Mouse (Mus musculus) heart, adult 2 months (tissue): ENCODE data around the gene Tmc4. TPM values are rescaled to one million over a fixed set of nuclear protein-coding genes. Genes with fewer than 3 reads are reported as not detected.
A peak's percentile ranks its signal among the peaks of the same experiment; 100 is the strongest.

Experiments used
- DNase-seq, 2 experiments: peaks; one replicate each; pipeline ENCODE4 v3.0.0; 2021
- H3K27ac ChIP-seq: fragments of 200-600 bp; 2 replicates; pipeline ENCODE4 v1.8.1; 2022
- H3K27me3 ChIP-seq: fragments of 200-500 bp; 2 replicates; pipeline ENCODE4 v1.6.1; 2012; ENCODE audit warnings: mild to moderate bottlenecking, low read length, inconsistent platforms, mixed read lengths; ENCODE audit not compliant: control insufficient read depth, insufficient read depth
- H3K36me3 ChIP-seq: fragments of 200-500 bp; 2 replicates; pipeline ENCODE4 v1.6.1; 2012; ENCODE audit warnings: low read length, inconsistent platforms; ENCODE audit not compliant: control insufficient read depth, insufficient read depth
- H3K4me1 ChIP-seq: fragments of 200-500 bp; 2 replicates; pipeline ENCODE4 v1.6.1; 2011; ENCODE audit warnings: low read length; ENCODE audit not compliant: control insufficient read depth, insufficient read depth
- H3K4me3 ChIP-seq: fragments of 200-600 bp; 2 replicates; pipeline ENCODE4 v1.8.1; 2022
- H3K79me2 ChIP-seq: fragments of 200-500 bp; replicated peaks from 2 replicates; pipeline ENCODE4 v1.6.1; 2012; ENCODE audit warnings: mild to moderate bottlenecking, inconsistent platforms, low read length, moderate library complexity, mixed read lengths; ENCODE audit not compliant: control insufficient read depth, insufficient read depth
- H3K9ac ChIP-seq: fragments of 200-500 bp; 2 replicates; pipeline ENCODE4 v1.6.1; 2012; ENCODE audit warnings: low read depth, mild to moderate bottlenecking, control low read depth, inconsistent platforms, low read length, mixed read lengths
- CTCF ChIP-seq: fragments of 200-600 bp; IDR thresholded peaks from 2 replicates; pipeline ENCODE4 v1.8.1; 2022; ENCODE audit warnings: antibody characterized with exemption, mild to moderate bottlenecking, moderate library complexity
- EP300 ChIP-seq: fragments of 200-500 bp; IDR thresholded peaks from 2 replicates; pipeline ENCODE4 v1.6.1; 2011; ENCODE audit warnings: low read depth, low read length, control low read depth; ENCODE audit not compliant: insufficient read depth
- POLR2A ChIP-seq: fragments of 200-500 bp; IDR thresholded peaks from 2 replicates; pipeline ENCODE4 v1.6.1; 2011; ENCODE audit warnings: mild to moderate bottlenecking, low read depth, low read length, control low read depth; ENCODE audit not compliant: insufficient read depth
- WGBS: fragments of 180-500 bp; shearing (Covaris S2); methylation state at CpG from one replicate; pipeline ENCODE4 v1.1.7; 2018; 5-methylcytosine and 5-hydroxymethylcytosine counted together
- intact Hi-C: fragments of 180-260 bp; cut with DNase I; formaldehyde crosslinking; loops from one replicate; pipeline ENCODE4 v1.15.1; 2025
- polyA plus RNA-seq: library from polyadenylated mRNA; depleted of rRNA; stranded (reverse); fragments of >200 nt; gene quantifications from 2 replicates; pipeline ENCODE4 v1.2.3, GENCODE M21; 2012
- total RNA-seq, 2 experiments: library from RNA; stranded (reverse); gene quantifications; 2 replicates each; pipeline ENCODE4 v1.2.3; 2021

Gene Tmc4
- total and polyA plus RNA-seq, 3 experiments: 1.4 to 4.9 (median 2.1) TPM

DNA sequence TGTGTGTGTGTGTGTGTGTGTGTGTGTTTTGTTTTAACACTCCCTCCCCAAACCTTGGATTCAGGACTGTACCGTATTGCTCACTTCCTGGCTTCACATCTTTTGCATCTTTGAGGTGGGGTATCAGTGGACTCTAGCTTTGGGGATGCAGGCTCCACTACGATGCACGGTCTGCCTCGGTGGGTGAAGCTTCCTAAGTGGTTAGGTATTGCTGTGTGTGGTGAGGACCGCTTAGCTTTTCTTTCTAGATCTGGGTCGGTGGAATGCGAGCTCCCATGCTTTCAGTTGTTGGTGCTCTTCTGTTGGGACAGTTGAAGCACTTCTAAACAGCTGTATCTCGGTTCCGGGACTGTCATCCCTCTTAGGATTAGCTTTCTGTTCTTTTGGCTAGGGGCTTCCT lies 31.2 kb downstream of the Tmc4 start:
- peaks cover 6% of the 10 kb centered on the region for H3K79me2 ChIP-seq
- peak overlapping the region; percentile 99 for H3K9ac ChIP-seq
- no peak overlapping the region; the same call in 1 of the 2 replicates for H3K27ac ChIP-seq
- H3K36me3 ChIP-seq: peaks cover 17% of the 10 kb centered on the region
- intact Hi-C loops: loop anchor here (5.0 kb wide), 1 partner anchor 46 kb away; the partner anchor contains the start of genes Mboat7 and Tsen34
- peaks cover 18% of the 10 kb centered on the region for H3K4me1 ChIP-seq
- WGBS: 3% methylated on average over 9 of the region's 9 CpGs
- no peaks in the 10 kb centered on the region for H3K27me3 ChIP-seq
- peak overlapping the region; percentile 79 for H3K4me3 ChIP-seq
- TF ChIP-seq POLR2A (no peak), EP300 (no peak), CTCF (no peak)
- no peak for DNase-seq

- WGBS: under 1% methylated on average over 56 of the region's 58 CpGs
- Histone ChIP-seq H3K4me1 (peaks cover 18% of the 10 kb centered on the region), H3K4me3 (peak overlapping the region; percentile 79)
Observed at GRCm38 (mm10) chr7:3645488-3646025, 31.8 kb downstream of the Tmc4 start.

DNA sequence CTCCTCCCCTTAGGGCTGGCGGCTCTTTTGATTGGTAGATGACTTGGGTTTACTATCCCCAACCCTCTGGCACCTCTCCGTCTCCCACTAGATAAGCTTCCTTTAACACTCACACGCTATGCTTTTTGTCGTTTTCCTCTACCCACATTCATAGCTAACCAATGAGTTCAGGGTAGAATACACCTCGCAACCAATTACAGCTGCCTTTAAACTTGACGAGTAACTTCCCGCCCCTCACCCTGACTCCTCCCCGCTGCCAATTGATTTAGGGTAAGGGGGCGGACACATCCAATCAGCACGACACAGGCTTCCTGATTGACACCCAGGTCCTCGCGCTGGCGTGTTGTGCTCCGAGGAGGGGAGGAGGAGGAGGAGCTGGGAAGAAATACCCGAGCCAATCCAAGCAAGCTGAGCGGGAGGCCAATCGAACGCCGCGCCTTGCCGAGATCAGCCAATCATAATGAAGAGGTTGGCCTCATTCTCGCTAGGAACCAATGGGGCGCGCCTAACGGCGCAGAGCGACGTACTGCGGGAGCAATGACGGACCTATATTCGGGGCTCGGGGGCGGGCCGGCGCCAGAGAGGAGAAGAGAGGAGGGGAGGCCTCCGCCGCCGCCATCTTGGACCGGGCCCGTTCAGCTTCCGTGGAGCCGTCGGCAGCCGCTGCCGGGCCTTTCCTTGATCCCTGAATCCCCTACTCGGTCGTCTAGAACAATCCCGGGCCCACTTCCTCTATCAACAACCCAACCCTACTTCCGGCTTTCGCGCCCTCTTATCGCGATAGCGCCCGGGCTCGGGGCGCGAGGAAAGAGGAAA lies 32.5 kb downstream of the Tmc4 start, which contains the start of gene Cnot3:
Gene Cnot3 (plus strand): TSS at position 597 of the 816 bp plus-strand sequence.
- under 1% methylated on average over 57 of the region's 58 CpGs for WGBS
- Histone ChIP-seq H3K36me3 (peaks cover 17% of the 10 kb centered on the region), H3K27ac (peak within 1 kb of the TSS; percentile 93), H3K9ac (peak within 1 kb of the TSS; percentile 99), H3K4me1 (peaks cover 18% of the 10 kb centered on the region), H3K79me2 (peaks cover 6% of the 10 kb centered on the region), H3K4me3 (peak within 1 kb of the TSS; percentile 79), H3K27me3 (no peaks in the 10 kb centered on the region)
- TF ChIP-seq POLR2A (peak; percentile 81), EP300 (no peak), CTCF (no peak)
- intact Hi-C loops: loop anchor here (1.0 to 5.0 kb wide), 2 partner anchors 19 to 47 kb away; partner anchors contain the start of genes Mboat7 and Tsen34
- peak; percentile 94 to 99 for DNase-seq

More at GRCm38 (mm10) chr7:3645488-3646025, 31.8 kb downstream of the Tmc4 start:
- Histone ChIP-seq H3K27ac (peak overlapping the region; percentile 93), H3K27me3 (no peaks in the 10 kb centered on the region), H3K9ac (peak overlapping the region; percentile 99), H3K36me3 (peaks cover 17% of the 10 kb centered on the region), H3K79me2 (peaks cover 6% of the 10 kb centered on the region)
- TF ChIP-seq EP300 (no peak), CTCF (no peak), POLR2A (no peak)
- intact Hi-C loops: loop anchor here (1.0 to 5.0 kb wide), 2 partner anchors 19 to 47 kb away; partner anchors contain the start of genes Mboat7 and Tsen34
- no peak for DNase-seq

DNA sequence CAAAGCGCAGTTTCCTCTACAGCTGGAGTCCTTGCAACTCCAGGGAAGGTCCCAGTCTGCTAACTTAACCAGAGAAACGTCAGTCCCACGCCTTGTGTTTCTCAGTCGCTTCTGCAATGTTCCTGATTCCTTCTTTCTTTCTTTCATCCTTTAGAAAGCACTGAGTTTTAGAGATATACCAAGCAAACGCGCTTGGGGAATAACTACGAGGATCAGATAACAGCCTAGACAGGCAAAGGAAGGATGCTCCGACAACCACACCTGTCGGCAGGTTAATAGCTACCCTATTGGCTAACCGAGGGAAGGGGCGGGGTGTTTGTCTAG lies 33.0 kb downstream of the Tmc4 start:
- Histone ChIP-seq H3K79me2 (peaks cover 6% of the 10 kb centered on the region), H3K27ac (peak overlapping the region; percentile 54)

DNA sequence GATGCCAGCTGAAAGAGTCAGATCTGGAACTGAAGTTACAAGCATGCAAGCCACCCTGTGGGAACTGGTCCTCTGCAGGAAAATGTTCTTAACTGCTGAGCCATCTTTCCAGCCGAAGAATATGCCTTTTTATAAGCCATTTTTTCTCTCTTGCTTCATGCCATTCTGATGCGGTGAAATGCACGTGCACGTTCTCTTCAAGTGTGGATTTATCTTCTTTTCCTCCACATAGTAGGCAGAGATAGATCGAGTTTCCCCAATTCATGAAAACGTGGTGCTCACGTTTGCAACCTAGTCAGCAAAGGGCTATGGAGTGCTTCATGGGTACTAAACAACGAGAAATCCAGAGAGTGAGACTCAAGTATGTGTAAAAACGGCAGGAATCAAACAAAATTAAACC lies 33.5 kb downstream of the Tmc4 start:
- Histone ChIP-seq H3K27ac (no peak overlapping the region), H3K79me2 (peaks cover 6% of the 10 kb centered on the region), H3K9ac (no peak overlapping the region), H3K4me1 (peaks cover 18% of the 10 kb centered on the region), H3K36me3 (peaks cover 16% of the 10 kb centered on the region), H3K27me3 (no peaks in the 10 kb centered on the region), H3K4me3 (no peak overlapping the region)
- TF ChIP-seq EP300 (no peak), CTCF (no peak), POLR2A (no peak)
- WGBS: 20% methylated on average over 9 of the region's 9 CpGs
- intact Hi-C loops: no loop called here
- no peak for DNase-seq

More for the DNA sequence above, 33.0 kb downstream of the Tmc4 start:
- Histone ChIP-seq H3K4me3 (peak overlapping the region; percentile 70), H3K36me3 (peaks cover 17% of the 10 kb centered on the region), H3K27me3 (no peaks in the 10 kb centered on the region), H3K4me1 (peaks cover 18% of the 10 kb centered on the region), H3K9ac (no peak overlapping the region)
- WGBS: 1% methylated on average over 11 of the region's 11 CpGs
- TF ChIP-seq CTCF: no peak
- TF ChIP-seq EP300: no peak
- no peak for TF ChIP-seq POLR2A
- intact Hi-C loops: no loop called here
- DNase-seq: peak in 1 of 2 experiments; percentile 86

- H3K4me3 ChIP-seq: no peak overlapping the region
- DNase-seq: no peak
- H3K79me2 ChIP-seq: peaks cover 5% of the 10 kb centered on the region
- WGBS: 56% methylated on average over 5 of the region's 5 CpGs
- peaks cover 14% of the 10 kb centered on the region for H3K36me3 ChIP-seq
- no peaks in the 10 kb centered on the region for H3K27me3 ChIP-seq
- intact Hi-C loops: no loop called here
- TF ChIP-seq POLR2A: no peak
- TF ChIP-seq EP300: no peak
- no peak for TF ChIP-seq CTCF
- H3K27ac ChIP-seq: no peak overlapping the region
- peaks cover 16% of the 10 kb centered on the region for H3K4me1 ChIP-seq
- H3K9ac ChIP-seq: no peak overlapping the region
Observed at GRCm38 (mm10) chr7:3643412-3643811, 33.9 kb downstream of the Tmc4 start.
